Mouse (Mus musculus): ENCODE measurements around the gene Zfp526. TPM values are rescaled to one million over a fixed set of nuclear protein-coding genes. Genes with fewer than 3 reads are reported as not detected.

Gene Zfp526
- polyA plus RNA-seq, 2 experiments = 4.2 to 11.1 TPM

- TF ChIP-seq POLR2A (IDR thresholded peaks at IDR 0.05; ENCODE audit: borderline replicate concordance, extremely low read depth, insufficient read depth, insufficient read length) = no peak
- peaks cover 41% of the 10 kb centered on the region for H3K4me1 ChIP-seq (ENCODE audit: control insufficient read depth, insufficient read depth, low read length)
- H3K27me3 ChIP-seq (ENCODE audit: control insufficient read depth, insufficient read depth, low read length) = no peaks in the 10 kb centered on the region
- no peak overlapping the region for H3K9ac ChIP-seq (ENCODE audit: low read depth, low read length, severe bottlenecking)
- no peak overlapping the region for H3K27ac ChIP-seq (replicated peaks; ENCODE audit: low read depth, low read length)
- no peak overlapping the region for H3K4me2 ChIP-seq (replicated peaks; ENCODE audit: low read depth, low read length, severe bottlenecking)
- peaks cover 42% of the 10 kb centered on the region for H3K36me3 ChIP-seq (ENCODE audit: control insufficient read depth, insufficient read depth, low read length)
- 89% methylated on average over 18 of the region's 22 CpGs for WGBS
- ATAC-seq (ENCODE audit: low FRiP score, low read depth) (no peak), DNase-seq (ENCODE audit: low spot score) (no peak)
- no peak overlapping the region for H3K4me3 ChIP-seq (replicated peaks; ENCODE audit: low read length)
- no peaks in the 10 kb centered on the region for H3K9me3 ChIP-seq (ENCODE audit: control insufficient read depth, low read length)
Observed at GRCm38 (mm10) chr7:25273259-25274241, 52.3 kb downstream of the Zfp526 start.

DNA sequence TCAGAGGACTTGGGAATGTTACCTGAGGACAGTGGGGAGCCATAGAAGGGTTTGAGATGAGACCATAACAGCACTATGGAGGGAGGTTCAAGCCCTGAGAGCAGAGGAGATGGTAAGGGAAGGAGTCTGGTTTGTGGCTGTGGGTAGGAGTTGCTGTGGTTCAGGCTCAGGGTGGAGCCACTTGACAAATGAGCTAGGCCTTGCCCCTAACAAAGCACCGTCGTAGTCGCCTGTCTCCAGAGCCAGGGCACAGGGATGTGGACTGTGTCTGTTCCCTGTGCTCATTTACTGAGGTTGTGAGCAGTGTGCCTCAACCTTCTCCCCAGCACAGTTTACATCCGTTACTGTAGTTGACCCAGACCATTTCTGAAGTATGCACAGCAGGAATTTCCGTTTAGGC is 53.3 kb downstream of the Zfp526 start:
- 45% methylated on average over 5 of the region's 5 CpGs for WGBS
- H3K4me2 ChIP-seq (replicated peaks; ENCODE audit: low read depth, low read length, severe bottlenecking) = no peak overlapping the region

DNA sequence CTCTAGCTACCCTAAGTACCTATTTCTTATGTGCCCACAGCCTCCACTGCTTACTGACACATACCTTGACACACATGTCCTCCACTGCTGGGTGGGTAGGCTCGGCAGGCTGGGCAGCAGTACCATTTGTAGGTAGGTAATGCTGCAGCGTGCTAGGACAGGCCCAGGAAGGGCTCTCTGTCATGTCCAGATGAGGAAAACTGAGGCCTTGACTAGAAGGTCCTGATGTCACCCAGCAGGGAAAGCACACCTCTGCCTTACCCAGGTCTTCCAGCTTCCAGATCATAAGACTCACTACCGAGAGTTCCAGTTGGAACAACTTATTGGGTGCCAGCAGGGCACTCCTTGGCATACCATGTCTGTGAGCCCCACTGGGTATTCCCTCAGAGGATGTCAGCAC is 53.8 kb downstream of the Zfp526 start:
- Histone ChIP-seq H3K9ac (ENCODE audit: low read depth, low read length, severe bottlenecking) (no peak overlapping the region), H3K36me3 (ENCODE audit: control insufficient read depth, insufficient read depth, low read length) (peaks cover 42% of the 10 kb centered on the region), H3K4me3 (replicated peaks; ENCODE audit: low read length) (no peak overlapping the region), H3K9me3 (ENCODE audit: control insufficient read depth, low read length) (no peaks in the 10 kb centered on the region), H3K27ac (replicated peaks; ENCODE audit: low read depth, low read length) (no peak overlapping the region), H3K4me2 (replicated peaks; ENCODE audit: low read depth, low read length, severe bottlenecking) (no peak overlapping the region), H3K4me1 (ENCODE audit: control insufficient read depth, insufficient read depth, low read length) (peaks cover 32% of the 10 kb centered on the region), H3K27me3 (ENCODE audit: control insufficient read depth, insufficient read depth, low read length) (no peaks in the 10 kb centered on the region)
- WGBS = 73% methylated on average over 3 of the region's 3 CpGs
- DNase-seq (ENCODE audit: low spot score) (no peak), ATAC-seq (ENCODE audit: low FRiP score, low read depth) (no peak)
- no peak for TF ChIP-seq POLR2A (IDR thresholded peaks at IDR 0.05; ENCODE audit: borderline replicate concordance, extremely low read depth, insufficient read depth, insufficient read length)

More for the DNA sequence above, 53.3 kb downstream of the Zfp526 start:
- Histone ChIP-seq H3K36me3 (ENCODE audit: control insufficient read depth, insufficient read depth, low read length) (peaks cover 42% of the 10 kb centered on the region), H3K9ac (ENCODE audit: low read depth, low read length, severe bottlenecking) (0 out of 2 replicates have a peak overlapping the region, but pooled peaks have one; percentile 25), H3K9me3 (ENCODE audit: control insufficient read depth, low read length) (no peaks in the 10 kb centered on the region), H3K4me3 (replicated peaks; ENCODE audit: low read length) (no peak overlapping the region), H3K4me1 (ENCODE audit: control insufficient read depth, insufficient read depth, low read length) (peaks cover 34% of the 10 kb centered on the region), H3K27me3 (ENCODE audit: control insufficient read depth, insufficient read depth, low read length) (no peaks in the 10 kb centered on the region), H3K27ac (replicated peaks; ENCODE audit: low read depth, low read length) (no peak overlapping the region)
- TF ChIP-seq POLR2A (IDR thresholded peaks at IDR 0.05; ENCODE audit: borderline replicate concordance, extremely low read depth, insufficient read depth, insufficient read length) = no peak
- ATAC-seq (ENCODE audit: low FRiP score, low read depth) = no peak
- no peak for DNase-seq (ENCODE audit: low spot score)

- Histone ChIP-seq H3K9me3 (ENCODE audit: control insufficient read depth, low read length) (no peaks in the 10 kb centered on the region), H3K4me3 (replicated peaks; ENCODE audit: low read length) (0 out of 2 replicates have a peak overlapping the region, but pooled peaks have one; percentile 2), H3K36me3 (ENCODE audit: control insufficient read depth, insufficient read depth, low read length) (peaks cover 42% of the 10 kb centered on the region), H3K27ac (replicated peaks; ENCODE audit: low read depth, low read length) (no peak overlapping the region), H3K27me3 (ENCODE audit: control insufficient read depth, insufficient read depth, low read length) (no peaks in the 10 kb centered on the region), H3K4me2 (replicated peaks; ENCODE audit: low read depth, low read length, severe bottlenecking) (peak overlapping the region; percentile 17; the same call in 1 of the 2 replicates), H3K9ac (ENCODE audit: low read depth, low read length, severe bottlenecking) (0 out of 2 replicates have a peak overlapping the region, but pooled peaks have one; percentile 12), H3K4me1 (ENCODE audit: control insufficient read depth, insufficient read depth, low read length) (peaks cover 34% of the 10 kb centered on the region)
- TF ChIP-seq POLR2A (IDR thresholded peaks at IDR 0.05; ENCODE audit: borderline replicate concordance, extremely low read depth, insufficient read depth, insufficient read length) = no peak
- WGBS = 44% methylated on average over 9 of the region's 9 CpGs
- no peak for DNase-seq (ENCODE audit: low spot score)
- ATAC-seq (ENCODE audit: low FRiP score, low read depth) = no peak
Observed at GRCm38 (mm10) chr7:25275555-25276298, 54.5 kb downstream of the Zfp526 start.

Small RNAs within 50 kb of the gene (microRNA-seq; reads per million reads assigned to microRNA genes)
- not detected for gene Mir7048

Other genes starting within 250 kb of the Zfp526 start
- gene Rabac1, start 248.7 kb upstream of the Zfp526 start, polyA plus RNA-seq (2012; rRNA removed) = 185 and 268 TPM in 2 replicates
- gene Rabac1, start 248.7 kb upstream of the Zfp526 start, polyA plus RNA-seq (2014; fragmentation: Nextera tagmentation; extraction: Ambion mirVana) = 212 and 230 TPM in 2 replicates
- gene Atp1a3, start 215.5 kb upstream of the Zfp526 start, polyA plus RNA-seq (2012; rRNA removed) = 0.84 and 1.1 TPM in 2 replicates
- gene Atp1a3, start 215.5 kb upstream of the Zfp526 start, polyA plus RNA-seq (2014; fragmentation: Nextera tagmentation; extraction: Ambion mirVana) = 0.54 and 0.69 TPM in 2 replicates
- 84.9 and 128 TPM in 2 replicates for gene Grik5, start 149.1 kb upstream of the Zfp526 start, polyA plus RNA-seq (2012; rRNA removed)
- gene Grik5, start 149.1 kb upstream of the Zfp526 start, polyA plus RNA-seq (2014; fragmentation: Nextera tagmentation; extraction: Ambion mirVana) = 11.8 and 13.8 TPM in 2 replicates
- 33.3 and 45.7 TPM in 2 replicates for gene Zfp574, start 148.9 kb upstream of the Zfp526 start, polyA plus RNA-seq (2012; rRNA removed)
- gene Zfp574, start 148.9 kb upstream of the Zfp526 start, polyA plus RNA-seq (2014; fragmentation: Nextera tagmentation; extraction: Ambion mirVana) = 28.0 and 30.8 TPM in 2 replicates
- 1.3 and 2.6 TPM in 2 replicates for gene Pou2f2, start 41.7 kb upstream of the Zfp526 start, polyA plus RNA-seq (2012; rRNA removed)
- gene Pou2f2, start 41.7 kb upstream of the Zfp526 start, polyA plus RNA-seq (2014; fragmentation: Nextera tagmentation; extraction: Ambion mirVana) = 0.55 and 1.9 TPM in 2 replicates
- 11.1 and 14.0 TPM in 2 replicates for gene Dedd2, start 810 bp upstream of the Zfp526 start, polyA plus RNA-seq (2012; rRNA removed)
- gene Dedd2, start 810 bp upstream of the Zfp526 start, polyA plus RNA-seq (2014; fragmentation: Nextera tagmentation; extraction: Ambion mirVana) = 9.0 and 9.4 TPM in 2 replicates
- 155 and 204 TPM in 2 replicates for gene Gsk3a, start 16.4 kb downstream of the Zfp526 start, polyA plus RNA-seq (2012; rRNA removed)
- 16.3 and 18.8 TPM in 2 replicates for gene Gsk3a, start 16.4 kb downstream of the Zfp526 start, polyA plus RNA-seq (2014; fragmentation: Nextera tagmentation; extraction: Ambion mirVana)
- gene Erf, start 29.3 kb downstream of the Zfp526 start, polyA plus RNA-seq (2012; rRNA removed) = 99.2 and 127 TPM in 2 replicates
- gene Erf, start 29.3 kb downstream of the Zfp526 start, polyA plus RNA-seq (2014; fragmentation: Nextera tagmentation; extraction: Ambion mirVana) = 33.2 and 37.9 TPM in 2 replicates
- 155 and 206 TPM in 2 replicates for gene Cic, start 46.3 kb downstream of the Zfp526 start, polyA plus RNA-seq (2012; rRNA removed)
- 48.9 and 58.1 TPM in 2 replicates for gene Cic, start 46.3 kb downstream of the Zfp526 start, polyA plus RNA-seq (2014; fragmentation: Nextera tagmentation; extraction: Ambion mirVana)
- 266 and 343 TPM in 2 replicates for gene Pafah1b3, start 76.6 kb downstream of the Zfp526 start, polyA plus RNA-seq (2012; rRNA removed)
- gene Pafah1b3, start 76.6 kb downstream of the Zfp526 start, polyA plus RNA-seq (2014; fragmentation: Nextera tagmentation; extraction: Ambion mirVana) = 234 and 252 TPM in 2 replicates
- 0.99 and 1.1 TPM in 2 replicates for gene Prr19, start 80.0 kb downstream of the Zfp526 start, polyA plus RNA-seq (2012; rRNA removed)
- 0.44 and 0.53 TPM in 2 replicates for gene Prr19, start 80.0 kb downstream of the Zfp526 start, polyA plus RNA-seq (2014; fragmentation: Nextera tagmentation; extraction: Ambion mirVana)
- gene Tmem145, start 84.7 kb downstream of the Zfp526 start, polyA plus RNA-seq (2012; rRNA removed) = 4.4 and 7.9 TPM in 2 replicates
- gene Tmem145, start 84.7 kb downstream of the Zfp526 start, polyA plus RNA-seq (2014; fragmentation: Nextera tagmentation; extraction: Ambion mirVana) = 0.80 and 2.2 TPM in 2 replicates
- 45.1 and 61.2 TPM in 2 replicates for gene Megf8, start 95.7 kb downstream of the Zfp526 start, polyA plus RNA-seq (2012; rRNA removed)
- 16.5 and 19.9 TPM in 2 replicates for gene Megf8, start 95.7 kb downstream of the Zfp526 start, polyA plus RNA-seq (2014; fragmentation: Nextera tagmentation; extraction: Ambion mirVana)
- 3.3 and 4.5 TPM in 2 replicates for gene Cnfn, start 148.3 kb downstream of the Zfp526 start, polyA plus RNA-seq (2012; rRNA removed)
- gene Cnfn, start 148.3 kb downstream of the Zfp526 start, polyA plus RNA-seq (2014; fragmentation: Nextera tagmentation; extraction: Ambion mirVana) = 16.7 and 31.8 TPM in 2 replicates
- gene Lipe, start 177.3 kb downstream of the Zfp526 start, polyA plus RNA-seq (2012; rRNA removed) = 10.4 and 17.0 TPM in 2 replicates
- gene Lipe, start 177.3 kb downstream of the Zfp526 start, polyA plus RNA-seq (2014; fragmentation: Nextera tagmentation; extraction: Ambion mirVana) = 3.5 and 4.1 TPM in 2 replicates
- gene Cxcl17, start 191.5 kb downstream of the Zfp526 start, polyA plus RNA-seq (2012; rRNA removed) = not detected in 2 replicates
- gene Cxcl17, start 191.5 kb downstream of the Zfp526 start, polyA plus RNA-seq (2014; fragmentation: Nextera tagmentation; extraction: Ambion mirVana) = 0.28 TPM in 1 of 2 replicates, not detected in the other